In the genomic region with DNA sequence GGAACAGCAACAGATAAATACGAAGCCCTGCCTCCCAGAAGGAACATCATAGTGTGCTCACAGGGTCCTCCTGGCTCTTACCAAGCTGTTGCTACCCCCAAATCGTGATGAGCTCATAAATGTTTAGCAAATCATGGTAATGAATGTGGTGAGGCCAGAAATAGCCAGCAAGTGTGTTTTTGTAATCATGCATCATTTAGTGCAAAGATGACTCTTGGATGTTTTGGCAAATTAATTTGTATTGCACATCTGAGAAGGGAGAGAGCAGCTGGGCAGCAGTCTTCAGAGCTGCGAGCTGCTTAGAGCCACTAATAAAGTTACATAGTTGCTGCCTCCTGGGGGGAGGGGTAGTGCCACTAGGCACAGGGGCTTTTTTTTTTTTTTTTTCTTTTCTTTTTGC, we compare ENCODE assay signal across 13 mouse cellular contexts.
DNase-seq lines count a peak whose midpoint lies in the region; ATAC-seq lines count a peak whose summit lies in the region.
"Had no signal": no experiment of that assay in that cellular context is flagged by ENCODE, and none has a peak within 500 bp of the region (broad histone marks: within the 10 kb centered on the region; RNA-seq: fewer than 3 reads in every experiment).

No protein-coding gene starts in this region.

- no peaks in the 10 kb centered on the region for H3K9me3 ChIP-seq in midbrain, embryonic 11.5 days (ENCODE audit: control insufficient read depth, low read length)
- no peaks in the 10 kb centered on the region for H3K9me3 ChIP-seq in midbrain, embryonic 16.5 days (replicated peaks; ENCODE audit: control insufficient read depth, low read length, poor library complexity, severe bottlenecking)
- H3K9me3 ChIP-seq in embryonic facial prominence, embryonic 15.5 days (replicated peaks), result no peaks in the 10 kb centered on the region
- H3K9me3 ChIP-seq in hindbrain, embryonic 10.5 days, result no peaks in the 10 kb centered on the region
- H3K9me3 ChIP-seq: embryonic facial prominence, embryonic 12.5 days; heart, embryonic 10.5 days; limb, embryonic 13.5 days had no signal

- H3K9ac ChIP-seq in midbrain, embryonic 11.5 days (ENCODE audit: low read length), result no peak overlapping the region
- H3K9ac ChIP-seq in midbrain, embryonic 16.5 days (ENCODE audit: low read depth, low read length), result no peak overlapping the region
- H3K9ac ChIP-seq in embryonic facial prominence, embryonic 15.5 days, result no peak overlapping the region
- H3K9ac ChIP-seq: embryonic facial prominence, embryonic 12.5 days; limb, embryonic 13.5 days had no signal

- no peak overlapping the region for H3K4me2 ChIP-seq in midbrain, embryonic 11.5 days
- H3K4me2 ChIP-seq in midbrain, embryonic 16.5 days (ENCODE audit: low read length), result no peak overlapping the region
- no peak overlapping the region for H3K4me2 ChIP-seq in embryonic facial prominence, embryonic 15.5 days (replicated peaks)
- H3K4me2 ChIP-seq: embryonic facial prominence, embryonic 12.5 days; limb, embryonic 13.5 days had no signal

- H3K27me3 ChIP-seq in midbrain, embryonic 11.5 days (ENCODE audit: control insufficient read depth, insufficient read depth, low read length), result no peaks in the 10 kb centered on the region
- H3K27me3 ChIP-seq in midbrain, embryonic 16.5 days (ENCODE audit: control insufficient read depth, insufficient read depth, low read depth, low read length), result no peaks in the 10 kb centered on the region
- H3K27me3 ChIP-seq in embryonic facial prominence, embryonic 15.5 days, result no peaks in the 10 kb centered on the region; the same call in 1 of the 2 replicates
- no peaks in the 10 kb centered on the region for H3K27me3 ChIP-seq in hindbrain, embryonic 10.5 days (ENCODE audit: insufficient read depth, poor library complexity, severe bottlenecking)
- H3K27me3 ChIP-seq: embryonic facial prominence, embryonic 12.5 days; limb, embryonic 13.5 days had no signal

- H3K36me3 ChIP-seq in midbrain, embryonic 11.5 days (ENCODE audit: control insufficient read depth, insufficient read depth, low read length), result no peaks in the 10 kb centered on the region
- H3K36me3 ChIP-seq in midbrain, embryonic 16.5 days (ENCODE audit: control insufficient read depth, insufficient read depth, low read length), result no peaks in the 10 kb centered on the region
- H3K36me3 ChIP-seq in embryonic facial prominence, embryonic 15.5 days, result no peaks in the 10 kb centered on the region
- no peaks in the 10 kb centered on the region for H3K36me3 ChIP-seq in hindbrain, embryonic 10.5 days
- H3K36me3 ChIP-seq: embryonic facial prominence, embryonic 12.5 days; heart, embryonic 10.5 days; limb, embryonic 13.5 days had no signal

- peak; percentile 47; the same call in 1 of the 2 replicates for ATAC-seq in midbrain, embryonic 11.5 days (ENCODE audit: low FRiP score)
- ATAC-seq in midbrain, embryonic 16.5 days, result no peak
- ATAC-seq in embryonic facial prominence, embryonic 15.5 days (ENCODE audit: insufficient number of reproducible peaks, low FRiP score, low TSS enrichment, low read depth), result no peak

- WGBS in midbrain, embryonic 11.5 days, result 38% methylated on average over 3 of the region's 3 CpGs
- WGBS in midbrain, embryonic 16.5 days, result 21% methylated on average over 3 of the region's 3 CpGs
- WGBS in embryonic facial prominence, embryonic 15.5 days, result 20% methylated on average over 3 of the region's 3 CpGs
- WGBS in hindbrain, embryonic 10.5 days, result 34% methylated on average over 3 of the region's 3 CpGs

- no peak overlapping the region for H3K4me3 ChIP-seq in midbrain, embryonic 11.5 days (ENCODE audit: low read depth, low read length)
- no peak overlapping the region for H3K4me3 ChIP-seq in midbrain, embryonic 16.5 days (ENCODE audit: low read depth, low read length)
- no peak overlapping the region for H3K4me3 ChIP-seq in embryonic facial prominence, embryonic 15.5 days (replicated peaks)
- no peak overlapping the region for H3K4me3 ChIP-seq in hindbrain, embryonic 10.5 days
- H3K4me3 ChIP-seq: embryonic facial prominence, embryonic 12.5 days; heart, embryonic 10.5 days; limb, embryonic 13.5 days had no signal

- H3K27ac ChIP-seq in midbrain, embryonic 11.5 days (ENCODE audit: low read depth, low read length), result no peak overlapping the region
- H3K27ac ChIP-seq in midbrain, embryonic 16.5 days (ENCODE audit: low read length), result no peak overlapping the region
- H3K27ac ChIP-seq in embryonic facial prominence, embryonic 15.5 days (replicated peaks), result peak overlapping the region; percentile 77; the same call in 1 of the 2 replicates
- peak overlapping the region; percentile 81 for H3K27ac ChIP-seq in hindbrain, embryonic 10.5 days
- H3K27ac ChIP-seq: heart, embryonic 10.5 days; limb, embryonic 13.5 days had no signal

- H3K4me1 ChIP-seq in midbrain, embryonic 11.5 days (ENCODE audit: control insufficient read depth, insufficient read depth, low read length), result peaks cover 13% of the 10 kb centered on the region
- H3K4me1 ChIP-seq in midbrain, embryonic 16.5 days (ENCODE audit: control insufficient read depth, insufficient read depth, low read length), result peaks cover 23% of the 10 kb centered on the region
- H3K4me1 ChIP-seq in embryonic facial prominence, embryonic 15.5 days, result peaks cover 22% of the 10 kb centered on the region
- H3K4me1 ChIP-seq in hindbrain, embryonic 10.5 days (replicated peaks), result peaks cover 34% of the 10 kb centered on the region
- H3K4me1 ChIP-seq: heart, embryonic 10.5 days had no signal

- no peak for DNase-seq in midbrain, embryonic 11.5 days (ENCODE audit: low spot score, missing footprints)
- DNase-seq in hindbrain, embryonic 10.5 days (ENCODE audit: low spot score), result no peak
- peak; percentile 45 for DNase-seq in testis, postnatal 10 days (ENCODE audit: low spot score)
- no peak for DNase-seq in right cerebral cortex, postnatal 10 days (ENCODE audit: low spot score in 2 of 2)
- DNase-seq in cerebellum, postnatal 36 days, result no peak
- DNase-seq: adrenal gland, postnatal 14 days; lung, adult 2 months; thymus, postnatal 14 days had no signal

Comparison
In these comparisons a context has a peak if more than half of its experiments do, and no peak if none do; other contexts are left out.
1. H3K27ac ChIP-seq: peak in embryonic facial prominence, embryonic 15.5 days (single experiment) and hindbrain, embryonic 10.5 days (single experiment); none in midbrain, embryonic 11.5 days (single experiment) and midbrain, embryonic 16.5 days (single experiment).